Mouse (Mus musculus) retina, postnatal 7 days (tissue): ENCODE data around the gene Tspan15.

ENCODE experiments used
- DNase-seq: peaks from one replicate; pipeline ENCODE4 v3.0.0-alpha.2; 2012; ENCODE audit warnings: low read depth, low spot score

The Tspan15 gene

DNA sequence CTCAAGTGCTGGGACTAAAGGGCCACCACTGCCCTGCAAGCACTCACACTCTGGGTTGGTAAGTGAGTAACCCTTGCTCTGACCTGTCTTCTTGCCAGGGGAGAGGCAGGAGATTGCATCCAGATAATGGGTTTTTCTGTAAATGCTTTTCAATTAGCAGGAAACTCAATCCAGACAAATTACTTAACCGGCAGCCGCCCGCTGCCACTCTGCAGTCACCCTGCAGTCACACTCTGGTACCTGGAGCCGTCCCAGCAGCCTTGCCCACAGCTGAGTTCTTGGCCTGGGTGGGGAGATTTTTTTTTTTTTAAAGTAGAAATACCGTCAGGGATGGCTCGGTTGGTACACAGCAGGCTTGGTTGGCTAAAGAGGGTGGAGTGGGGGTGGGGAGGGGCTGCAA, 2.9 kb downstream of the Tspan15 start:
- DNase-seq: no peak

DNA sequence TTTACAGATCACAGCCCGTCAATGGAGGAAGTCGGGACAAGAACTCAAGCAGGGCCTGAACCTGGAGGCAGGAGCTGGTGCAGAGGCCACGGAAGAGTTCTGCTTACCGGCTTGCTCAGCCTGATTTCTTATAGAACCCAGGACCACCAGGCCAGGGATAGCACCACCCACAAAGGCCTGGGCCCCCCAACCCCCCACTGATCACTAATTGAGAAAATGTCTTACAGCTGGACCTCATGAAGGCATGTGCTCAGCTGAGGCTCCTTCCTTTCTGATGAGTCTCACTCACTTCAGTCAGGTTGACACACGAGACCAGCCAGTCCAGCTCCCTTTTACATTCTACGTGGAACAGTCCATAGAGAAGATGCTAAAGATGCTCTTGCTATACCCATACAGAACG, 5.2 kb downstream of the Tspan15 start:
- no peak for DNase-seq

GRCm38 (mm10) chr10:62224231-62224630, 6.8 kb downstream of the Tspan15 start:
- no peak for DNase-seq

DNA sequence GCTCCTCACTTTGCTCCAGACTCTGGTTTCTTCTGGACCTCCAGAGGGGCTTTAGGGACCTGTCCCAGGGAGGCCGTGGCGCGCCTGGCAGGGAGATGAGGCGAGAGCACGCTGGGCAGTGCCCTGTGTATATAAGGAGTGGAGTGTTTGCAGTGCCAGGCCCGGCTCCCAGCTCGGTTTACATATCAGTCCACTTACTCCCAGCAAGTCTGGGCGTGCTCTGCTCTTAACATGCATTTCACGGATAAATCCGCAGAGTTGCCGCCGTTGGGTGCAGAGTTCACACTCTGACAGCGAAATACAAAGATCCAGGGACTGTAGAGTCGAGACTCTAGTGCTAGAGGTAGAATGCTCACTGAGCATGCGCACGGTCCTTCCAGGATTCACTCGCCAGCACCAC, 8.3 kb downstream of the Tspan15 start:
- no peak for DNase-seq

- no peak for DNase-seq
Observed at GRCm38 (mm10) chr10:62221647-62222046, 9.4 kb downstream of the Tspan15 start.

- no peak for DNase-seq
Observed at GRCm38 (mm10) chr10:62220732-62221514, 10.1 kb downstream of the Tspan15 start.

DNA sequence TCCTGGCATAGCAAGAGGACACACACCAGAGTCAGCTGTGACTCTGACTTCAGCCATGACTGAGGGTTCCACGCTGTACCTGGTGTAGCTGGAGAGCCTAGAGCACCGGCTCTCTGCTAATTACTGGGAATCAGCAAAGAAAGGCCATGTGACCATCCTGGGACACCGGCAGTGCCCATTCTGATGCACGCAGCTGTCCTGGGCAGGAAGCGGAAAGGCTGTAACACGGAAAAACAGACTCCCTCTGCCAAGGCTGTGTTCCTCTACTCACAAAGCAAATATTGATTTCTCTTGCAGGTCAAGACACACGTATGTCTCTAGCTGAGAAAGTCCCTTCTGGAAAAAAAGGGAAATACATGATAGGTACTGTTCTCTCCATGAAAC, 12.3 kb downstream of the Tspan15 start:
- DNase-seq: no peak

DNA sequence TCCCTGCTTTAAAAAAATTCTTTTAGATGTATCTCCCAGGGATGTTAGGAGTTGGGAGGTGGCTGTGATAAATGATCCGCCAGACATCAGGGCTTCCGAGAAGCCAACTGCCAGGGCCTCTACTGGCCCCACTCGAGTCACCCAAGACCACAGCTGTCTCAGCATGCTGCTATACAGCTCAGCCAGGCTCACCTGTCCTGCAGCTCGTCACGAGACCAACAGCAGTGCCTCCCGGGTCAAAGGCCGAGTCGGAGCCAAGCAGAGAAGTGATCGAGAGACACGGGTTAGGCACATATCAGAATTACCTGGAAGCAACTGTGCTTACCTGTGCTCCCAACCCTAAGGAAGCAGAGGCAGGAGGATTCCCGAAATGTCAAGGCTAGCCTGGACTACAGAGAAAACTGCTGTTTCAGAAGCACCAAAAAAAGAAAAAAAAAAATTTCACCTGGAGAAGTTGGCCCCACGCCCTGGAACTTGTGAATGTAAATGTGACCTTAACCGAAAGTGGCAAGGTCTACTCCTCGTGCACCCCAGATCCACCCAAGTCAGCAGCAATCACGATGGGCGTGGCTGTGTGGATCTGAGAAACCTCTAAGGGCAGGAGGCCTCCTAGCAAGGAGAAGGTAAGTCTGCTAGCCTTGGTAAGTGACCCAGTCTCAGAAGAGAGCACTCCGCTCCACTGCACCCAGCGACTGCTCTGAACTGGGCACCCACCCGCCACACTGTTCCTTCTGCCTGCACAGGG, 12.8 kb downstream of the Tspan15 start:
- no peak for DNase-seq

DNA sequence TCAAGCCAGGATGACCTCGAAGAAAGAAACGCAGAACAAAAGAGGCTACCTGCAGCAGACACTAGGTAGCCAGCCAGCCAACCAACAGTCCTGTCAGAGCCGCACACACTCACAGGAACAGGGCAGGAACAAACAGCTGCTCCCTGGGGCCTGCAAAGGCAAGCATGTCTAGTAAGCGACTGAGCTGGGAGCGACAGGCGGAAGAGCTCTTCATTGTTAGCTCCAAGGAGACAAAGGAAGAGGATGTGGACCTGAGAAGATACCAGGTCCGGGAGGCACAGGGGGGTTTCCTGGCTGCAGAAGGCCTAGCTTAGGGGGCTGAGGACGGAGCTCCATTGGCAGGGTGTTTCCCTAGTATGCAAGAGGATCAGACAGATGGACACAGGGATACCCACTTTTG, 13.9 kb downstream of the Tspan15 start:
- peak; percentile 40 for DNase-seq

DNA sequence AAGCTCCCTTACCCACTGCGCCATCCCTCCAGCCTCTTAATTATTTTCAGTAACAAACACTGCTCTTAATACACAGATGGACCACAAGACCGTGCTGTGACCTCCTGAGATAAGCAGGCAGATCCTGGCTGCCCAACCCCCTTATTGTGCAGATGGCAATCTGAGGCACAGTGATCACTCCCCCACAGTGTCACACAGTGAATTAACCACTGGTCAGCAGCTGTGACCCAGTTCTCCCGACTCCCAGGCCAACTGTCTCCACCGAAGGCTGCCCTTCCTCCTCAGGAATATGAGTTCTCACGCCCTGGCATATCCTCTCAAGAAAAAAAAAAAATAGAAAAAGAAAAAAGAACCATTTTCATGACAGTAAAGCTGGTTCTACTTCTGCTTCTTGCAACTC, 14.5 kb downstream of the Tspan15 start:
- peak; percentile 77 for DNase-seq

GRCm38 (mm10) chr10:62215633-62216032, 15.4 kb downstream of the Tspan15 start:
- no peak for DNase-seq

GRCm38 (mm10) chr10:62215169-62215616, 15.9 kb downstream of the Tspan15 start:
- no peak for DNase-seq

DNA sequence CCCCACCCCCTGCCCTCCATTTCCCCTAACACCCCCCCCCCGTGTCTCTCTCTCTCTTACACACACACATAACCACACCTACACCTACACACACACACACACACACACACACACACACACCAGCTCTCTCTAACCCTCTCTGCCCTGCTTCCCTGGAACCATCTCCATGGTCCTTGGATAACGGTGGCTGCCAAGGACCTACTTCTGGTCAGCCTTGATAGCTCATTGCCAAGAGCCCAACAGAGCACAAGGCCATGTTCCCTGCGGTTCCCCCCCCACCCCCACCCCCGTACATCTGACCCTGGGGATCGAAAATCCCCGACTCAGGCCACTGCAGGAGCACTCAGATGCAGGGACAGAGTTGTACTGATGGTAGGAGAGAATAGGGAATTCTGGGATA, 19.7 kb downstream of the Tspan15 start:
- DNase-seq: no peak

DNA sequence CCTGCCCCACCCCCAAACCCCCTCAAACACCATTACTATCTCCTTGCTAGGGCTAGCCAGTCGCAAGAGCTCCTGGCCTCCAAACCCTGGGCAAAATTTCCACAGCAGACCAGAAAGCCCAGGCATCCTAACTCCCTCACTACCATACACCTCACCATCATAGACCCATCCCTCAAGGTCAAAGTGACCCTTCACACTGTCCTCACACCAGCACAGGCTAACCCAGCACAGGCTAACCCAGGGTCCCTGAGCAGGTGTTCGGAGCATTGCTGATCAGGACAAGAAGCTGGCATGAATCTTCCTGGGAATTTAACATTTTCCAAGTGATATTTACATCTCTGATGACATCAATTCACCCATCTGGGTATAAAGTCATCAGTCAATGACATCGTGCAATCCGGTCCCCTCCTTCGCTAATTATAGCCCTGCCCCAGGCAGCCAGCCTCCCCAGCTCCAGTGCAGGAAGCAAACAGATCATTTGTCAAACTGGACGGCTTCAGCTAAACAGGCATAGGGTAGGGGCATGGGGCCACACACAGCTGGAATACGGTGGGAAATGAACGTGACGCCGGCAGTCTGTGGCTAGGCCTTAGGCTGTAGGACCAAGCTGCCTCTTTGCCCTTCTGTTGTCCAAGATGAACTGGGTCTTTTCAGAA, 22.7 kb downstream of the Tspan15 start:
- no peak for DNase-seq

GRCm38 (mm10) chr10:62202574-62202973, 28.5 kb downstream of the Tspan15 start:
- no peak for DNase-seq

GRCm38 (mm10) chr10:62198891-62199290, 32.2 kb downstream of the Tspan15 start:
- no peak for DNase-seq

- DNase-seq: no peak
Observed at GRCm38 (mm10) chr10:62197403-62197802, 33.6 kb downstream of the Tspan15 start.

GRCm38 (mm10) chr10:62195376-62195775, 35.7 kb downstream of the Tspan15 start:
- DNase-seq: no peak

GRCm38 (mm10) chr10:62194946-62195345, 36.1 kb downstream of the Tspan15 start:
- DNase-seq: no peak

GRCm38 (mm10) chr10:62194461-62194860, 36.6 kb downstream of the Tspan15 start:
- DNase-seq: peak; percentile 20

GRCm38 (mm10) chr10:62194043-62194442, 37.0 kb downstream of the Tspan15 start:
- DNase-seq: no peak

GRCm38 (mm10) chr10:62192701-62193157, 38.3 kb downstream of the Tspan15 start:
- no peak for DNase-seq
